Mouse (Mus musculus) neural tube, embryonic 14.5 days (tissue): ENCODE measurements around the gene Tpt1. TPM values are rescaled to one million over a fixed set of nuclear protein-coding genes. Genes with fewer than 3 reads are reported as not detected.
"Not testable (repeated sequence)": the region's sequence is repeated elsewhere in the genome, so short reads cannot be mapped to it uniquely, and the experiment has no call there.

Source experiments
- ATAC-seq: fragments of 200-750 bp; cut with Nextera tagmentation; 2 replicates; pipeline ENCODE4 v1.8.0; 2017; ENCODE audit warnings: low read depth, mild to moderate bottlenecking, moderate TSS enrichment, moderate library complexity
- H3K27ac ChIP-seq: fragments of 300-500 bp; sonication (generic); 2 replicates; pipeline ENCODE4 v1.5.1; 2014; ENCODE audit warnings: low read depth, mild to moderate bottlenecking, control low read depth, low read length, moderate library complexity, mixed read lengths
- H3K27me3 ChIP-seq: fragments of 300-500 bp; sonication (generic); 2 replicates; pipeline ENCODE4 v1.6.1; 2014; ENCODE audit warnings: low read length; ENCODE audit not compliant: control insufficient read depth, insufficient read depth
- H3K36me3 ChIP-seq: fragments of 300-500 bp; sonication (generic); 2 replicates; pipeline ENCODE4 v1.6.1; 2014; ENCODE audit warnings: low read length, mixed read lengths; ENCODE audit not compliant: control insufficient read depth, insufficient read depth
- H3K4me1 ChIP-seq: fragments of 300-500 bp; sonication (generic); 2 replicates; pipeline ENCODE4 v1.6.1; 2014; ENCODE audit warnings: low read length; ENCODE audit not compliant: control insufficient read depth, insufficient read depth
- H3K4me2 ChIP-seq: fragments of 300-500 bp; sonication (generic); 2 replicates; pipeline ENCODE4 v1.6.1; 2014; ENCODE audit warnings: mild to moderate bottlenecking, low read depth, low read length, control low read depth
- H3K4me3 ChIP-seq: fragments of 300-500 bp; sonication (generic); 2 replicates; pipeline ENCODE4 v1.5.1; 2014; ENCODE audit warnings: low read depth, low read length, control low read depth, mixed read lengths
- H3K9ac ChIP-seq: fragments of 300-500 bp; sonication (generic); replicated peaks from 2 replicates; pipeline ENCODE4 v1.6.1; 2014; ENCODE audit warnings: low read depth, mild to moderate bottlenecking, control low read depth, low read length, mixed read lengths
- H3K9me3 ChIP-seq: fragments of 300-500 bp; sonication (generic); 2 replicates; pipeline ENCODE4 v1.6.1; 2016; ENCODE audit warnings: low read length; ENCODE audit not compliant: control insufficient read depth
- WGBS: fragments of 180-500 bp; shearing (Covaris S2); extraction: QIAGEN DNeasy Blood & Tissue Kit; methylation state at CpG from one replicate; pipeline ENCODE4 v1.1.7; 2014; 5-methylcytosine and 5-hydroxymethylcytosine counted together
- polyA plus RNA-seq: library from polyadenylated mRNA; unstranded; fragments of >200 nt; fragmentation: Nextera tagmentation; extraction: Ambion mirVana; gene quantifications from 2 replicates; pipeline ENCODE4 v1.2.1, GENCODE M21; 2014

The Tpt1 gene
- polyA plus RNA-seq, 1 experiment from 2014 or later, result 788 TPM

GRCm38 (mm10) chr14:75828221-75828620 is 16.7 kb upstream of the Tpt1 start:
- WGBS, result 50% methylated on average over 11 of the region's 11 CpGs

GRCm38 (mm10) chr14:75828866-75829806 is 15.8 kb upstream of the Tpt1 start:
- Histone ChIP-seq H3K9ac (no peak overlapping the region), H3K27me3 (no peaks in the 10 kb centered on the region), H3K9me3 (no peaks in the 10 kb centered on the region), H3K4me1 (0 out of 2 replicates have a peak, but pooled peaks cover 4% of the 10 kb centered on the region), H3K36me3 (no peaks in the 10 kb centered on the region), H3K4me3 (peak overlapping the region; percentile 28), H3K4me2 (peak overlapping the region; percentile 70), H3K27ac (no peak overlapping the region)
- ATAC-seq, result peak; percentile 62; the same call in 1 of the 2 replicates
- 5% methylated on average over 32 of the region's 32 CpGs for WGBS

More at GRCm38 (mm10) chr14:75828221-75828620, 16.7 kb upstream of the Tpt1 start:
- H3K4me3 ChIP-seq, result no peak overlapping the region
- 0 out of 2 replicates have a peak, but pooled peaks cover 4% of the 10 kb centered on the region for H3K4me1 ChIP-seq
- no peak for ATAC-seq
- peak overlapping the region; percentile 70; the same call in 1 of the 2 replicates for H3K4me2 ChIP-seq
- H3K36me3 ChIP-seq, result no peaks in the 10 kb centered on the region
- H3K27me3 ChIP-seq, result no peaks in the 10 kb centered on the region
- no peaks in the 10 kb centered on the region for H3K9me3 ChIP-seq
- no peak overlapping the region for H3K27ac ChIP-seq
- no peak overlapping the region for H3K9ac ChIP-seq

GRCm38 (mm10) chr14:75829817-75830216 is 15.1 kb upstream of the Tpt1 start:
- H3K4me3 ChIP-seq, ATAC-seq: not testable (repeated sequence)

GRCm38 (mm10) chr14:75832031-75832430 is 12.9 kb upstream of the Tpt1 start:
- no peaks in the 10 kb centered on the region for H3K36me3 ChIP-seq
- 94% methylated on average over 2 of the region's 2 CpGs for whole genome bisulfite sequencing
- no peak overlapping the region for H3K4me3 ChIP-seq
- peaks cover 9% of the 10 kb centered on the region for H3K4me1 ChIP-seq
- no peak overlapping the region for H3K9ac ChIP-seq
- no peak overlapping the region for H3K27ac ChIP-seq
- no peak for ATAC-seq
- H3K4me2 ChIP-seq, result no peak overlapping the region
- H3K27me3 ChIP-seq, result no peaks in the 10 kb centered on the region
- H3K9me3 ChIP-seq, result no peaks in the 10 kb centered on the region

More at GRCm38 (mm10) chr14:75829817-75830216, 15.1 kb upstream of the Tpt1 start:
- not testable (repeated sequence) for H3K4me2 ChIP-seq, H3K9me3 ChIP-seq, H3K27me3 ChIP-seq, H3K9ac ChIP-seq, H3K4me1 ChIP-seq, H3K36me3 ChIP-seq, H3K27ac ChIP-seq
- WGBS, result 69% methylated on average over 14 of the region's 14 CpGs

- Histone ChIP-seq H3K4me3 (no peak overlapping the region), H3K4me2 (peak overlapping the region; percentile 69; the same call in 1 of the 2 replicates), H3K9ac (no peak overlapping the region), H3K27me3 (no peaks in the 10 kb centered on the region), H3K4me1 (peaks cover 9% of the 10 kb centered on the region), H3K36me3 (no peaks in the 10 kb centered on the region), H3K27ac (no peak overlapping the region), H3K9me3 (no peaks in the 10 kb centered on the region)
- no peak for ATAC-seq
- WGBS, result 33% methylated on average over 4 of the region's 4 CpGs
Observed at GRCm38 (mm10) chr14:75832982-75833381, 11.9 kb upstream of the Tpt1 start.

- no peaks in the 10 kb centered on the region for H3K27me3 ChIP-seq
- ATAC-seq, result peak; percentile 16; the same call in 1 of the 2 replicates
- H3K4me2 ChIP-seq, result peak overlapping the region; percentile 69
- H3K9ac ChIP-seq, result no peak overlapping the region
- WGBS, result 8% methylated on average over 12 of the region's 12 CpGs
- H3K4me3 ChIP-seq, result peak overlapping the region; percentile 37; the same call in 1 of the 2 replicates
- H3K4me1 ChIP-seq, result peaks cover 6% of the 10 kb centered on the region
- peak overlapping the region; percentile 6; the same call in 1 of the 2 replicates for H3K27ac ChIP-seq
- H3K9me3 ChIP-seq, result no peaks in the 10 kb centered on the region
- no peaks in the 10 kb centered on the region for H3K36me3 ChIP-seq
Observed at GRCm38 (mm10) chr14:75833546-75834250, 11.2 kb upstream of the Tpt1 start.

- peak overlapping the region; percentile 71 for H3K27ac ChIP-seq
- 0% methylated on average over 10 of the region's 10 CpGs for WGBS
- no peaks in the 10 kb centered on the region for H3K27me3 ChIP-seq
- ATAC-seq, result peak; percentile 81
- H3K9ac ChIP-seq, result peak overlapping the region; percentile 46
- peak overlapping the region; percentile 37 for H3K4me3 ChIP-seq
- peaks cover 5% of the 10 kb centered on the region for H3K4me1 ChIP-seq
- no peaks in the 10 kb centered on the region for H3K36me3 ChIP-seq
- H3K4me2 ChIP-seq, result peak overlapping the region; percentile 69
- no peaks in the 10 kb centered on the region for H3K9me3 ChIP-seq
Observed at GRCm38 (mm10) chr14:75834251-75834738, 10.6 kb upstream of the Tpt1 start.

GRCm38 (mm10) chr14:75834739-75835381 is 10.0 kb upstream of the Tpt1 start:
- peaks cover 5% of the 10 kb centered on the region for H3K4me1 ChIP-seq
- no peaks in the 10 kb centered on the region for H3K27me3 ChIP-seq
- H3K27ac ChIP-seq, result peak overlapping the region; percentile 71
- peak overlapping the region; percentile 46 for H3K9ac ChIP-seq
- no peaks in the 10 kb centered on the region for H3K36me3 ChIP-seq
- WGBS, result 1% methylated on average over 16 of the region's 16 CpGs
- peak overlapping the region; percentile 69 for H3K4me2 ChIP-seq
- peak; percentile 55 for ATAC-seq
- H3K4me3 ChIP-seq, result peak overlapping the region; percentile 37
- H3K9me3 ChIP-seq, result no peaks in the 10 kb centered on the region
